Mouse (Mus musculus): ENCODE results near the gene Duoxa2.

- TF ChIP-seq GATA1 (IDR thresholded peaks at IDR 0.05; ENCODE audit: low read length) (no peak), TAL1 (IDR thresholded peaks at IDR 0.05; ENCODE audit: low read length) (no peak)
These were observed 25.9 kb downstream of the Duoxa2 start for GRCm38 (mm10) chr2:122324586-122324985.
